Mouse (Mus musculus) mouse trophoblast stem cell (cell line): Measurements from ENCODE around the gene Ptpn13.

Experiments
- in situ Hi-C, 2 experiments: fragments of 300-500 bp; cut with MseI, MboI; formaldehyde crosslinking; loops; 2 replicates in 1 of 2; 3 replicates in 1 of 2; pipeline ENCODE4 v1.15.1; 2025

Ptpn13 gene

DNA sequence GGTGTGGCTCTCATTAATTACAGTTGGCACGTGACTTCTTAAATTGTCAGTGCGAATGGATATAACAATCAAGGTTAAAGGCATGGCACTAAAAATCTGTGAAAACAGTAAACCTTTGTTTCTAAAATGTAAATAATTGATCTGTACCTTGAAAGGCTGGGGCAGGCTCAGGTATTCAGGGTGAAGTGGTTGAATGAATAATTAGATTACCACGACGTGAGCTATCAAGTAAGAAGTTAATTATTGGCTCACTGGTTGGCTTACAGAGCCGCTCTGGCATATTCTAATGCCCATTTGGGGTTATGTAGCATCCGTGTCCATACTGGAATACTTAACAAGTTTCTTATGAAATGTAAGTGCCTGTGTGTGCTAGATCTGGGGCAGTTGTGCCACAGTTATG lies 92.6 kb downstream of the Ptpn13 start:
- in situ Hi-C loops = no loop called here

DNA sequence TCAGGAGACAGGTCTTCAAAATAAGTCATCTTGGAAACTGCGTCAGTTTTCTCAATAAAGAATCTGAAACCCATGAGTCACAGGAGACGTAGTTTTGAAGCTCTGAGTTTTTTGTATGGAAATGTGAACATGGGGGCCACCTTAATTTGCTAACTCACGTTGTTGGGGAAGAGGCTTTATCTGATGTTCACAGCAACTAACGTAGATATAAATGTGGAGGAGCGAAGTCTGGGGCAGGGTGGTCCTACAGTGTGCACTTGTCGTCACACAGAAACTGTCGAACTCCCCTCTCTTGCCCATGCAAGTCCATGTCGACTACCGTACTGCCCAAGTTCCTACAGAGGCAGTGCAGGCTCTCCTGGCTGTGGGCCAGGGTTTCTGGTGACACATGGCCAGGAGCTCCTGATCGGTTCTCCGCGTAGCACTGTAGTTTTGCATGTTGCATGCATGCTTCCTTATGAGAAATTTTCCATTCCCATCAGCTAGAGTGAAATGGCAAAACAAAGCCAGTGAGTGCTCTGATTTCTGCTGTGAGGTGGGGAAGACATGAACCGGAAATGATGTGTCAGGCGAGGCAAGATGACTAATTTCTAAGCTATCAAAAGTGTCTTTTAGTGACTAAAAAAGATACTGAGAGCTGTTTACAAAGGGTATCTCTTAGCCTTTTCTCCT lies 93.9 kb downstream of the Ptpn13 start:
- in situ Hi-C loops = no loop called here

DNA sequence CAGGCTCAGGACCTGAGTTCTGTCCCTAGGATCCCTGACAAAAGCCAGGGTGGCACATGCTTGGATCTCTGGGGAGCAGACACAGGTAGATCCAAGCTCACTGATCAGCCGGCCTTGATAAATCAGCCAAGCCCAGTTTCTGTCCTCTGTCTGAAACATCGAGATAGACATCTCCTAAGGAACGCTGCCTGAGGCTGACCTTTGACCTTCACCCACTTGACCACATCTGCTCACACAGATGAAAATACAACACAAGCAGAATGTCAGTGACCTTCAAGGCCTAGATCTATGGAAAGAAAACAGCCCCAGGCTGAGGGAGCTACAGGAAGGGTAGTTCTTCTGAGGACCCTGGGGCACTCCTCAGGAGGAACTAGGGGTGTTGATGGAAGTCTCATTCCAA lies 97.4 kb downstream of the Ptpn13 start:
- in situ Hi-C loops = no loop called here

DNA sequence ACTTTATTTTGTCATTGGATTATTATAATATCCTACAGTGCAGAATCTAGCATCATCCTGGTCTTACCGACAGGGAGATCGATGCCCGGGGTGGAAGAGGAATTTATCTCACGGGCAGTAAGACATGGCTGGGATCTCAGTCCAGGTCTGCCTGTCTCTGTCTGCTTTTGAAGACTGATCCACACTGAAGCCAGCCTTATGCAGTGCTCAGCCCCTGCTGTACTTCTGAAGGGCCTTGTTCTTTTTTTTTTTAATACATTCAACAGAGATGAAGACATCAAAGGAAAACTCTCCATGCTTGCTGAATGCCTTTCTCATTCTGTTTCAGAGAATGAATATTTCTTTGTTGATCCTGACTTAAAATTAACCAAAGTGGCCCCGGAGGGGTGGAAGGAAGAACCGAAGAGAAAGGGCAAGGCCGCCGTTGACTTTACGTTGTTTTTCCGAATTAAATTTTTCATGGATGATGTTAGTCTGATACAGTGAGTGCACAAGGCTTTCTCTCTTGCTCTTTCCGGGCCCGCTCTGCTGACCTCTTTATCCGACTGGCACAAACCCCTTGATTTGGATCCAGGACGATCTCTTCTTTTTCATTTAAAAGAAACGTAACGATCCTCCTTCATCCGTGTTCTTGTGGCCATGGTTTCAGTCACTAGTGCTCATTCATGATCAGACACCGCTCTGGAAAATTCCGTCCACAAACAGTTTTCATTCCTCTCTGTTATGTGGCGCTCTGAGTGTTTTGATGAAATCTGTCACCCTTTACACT lies 101.9 kb downstream of the Ptpn13 start:
- in situ Hi-C loops = no loop called here

DNA sequence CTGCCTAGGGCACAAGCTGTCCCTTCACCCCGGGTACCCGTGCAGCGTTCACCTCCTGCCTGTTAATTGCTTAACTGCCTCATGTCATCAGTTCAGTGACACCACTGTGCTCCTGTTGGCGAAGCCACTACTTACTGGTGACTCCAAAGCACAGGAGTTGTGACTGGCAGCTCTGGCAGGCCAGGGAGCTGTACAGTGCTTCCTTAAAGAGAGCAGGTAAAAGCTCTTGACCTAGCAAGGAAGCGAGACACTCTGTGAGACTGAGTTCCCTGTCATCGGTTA lies 102.4 kb downstream of the Ptpn13 start:
- in situ Hi-C loops = no loop called here

DNA sequence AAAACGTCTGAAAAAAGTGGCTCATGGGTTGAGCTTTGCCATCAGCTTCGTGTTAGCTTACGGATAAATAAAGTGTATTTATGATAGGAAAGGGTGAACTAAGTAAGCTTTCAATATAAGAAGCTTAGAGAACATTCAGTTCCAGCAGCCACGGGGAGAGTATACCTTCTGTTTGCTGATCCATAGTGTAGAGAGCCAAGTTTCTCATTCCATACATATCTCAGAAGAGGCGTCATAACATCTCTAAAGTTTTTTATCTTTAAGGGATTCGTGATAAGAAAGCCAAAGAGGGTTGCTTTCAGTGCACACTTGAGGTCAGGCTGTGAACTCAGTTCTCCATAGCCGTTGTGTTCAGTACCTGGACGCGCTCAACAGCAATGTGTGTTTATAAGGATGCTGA lies 105.2 kb downstream of the Ptpn13 start:
- in situ Hi-C loops = no loop called here

DNA sequence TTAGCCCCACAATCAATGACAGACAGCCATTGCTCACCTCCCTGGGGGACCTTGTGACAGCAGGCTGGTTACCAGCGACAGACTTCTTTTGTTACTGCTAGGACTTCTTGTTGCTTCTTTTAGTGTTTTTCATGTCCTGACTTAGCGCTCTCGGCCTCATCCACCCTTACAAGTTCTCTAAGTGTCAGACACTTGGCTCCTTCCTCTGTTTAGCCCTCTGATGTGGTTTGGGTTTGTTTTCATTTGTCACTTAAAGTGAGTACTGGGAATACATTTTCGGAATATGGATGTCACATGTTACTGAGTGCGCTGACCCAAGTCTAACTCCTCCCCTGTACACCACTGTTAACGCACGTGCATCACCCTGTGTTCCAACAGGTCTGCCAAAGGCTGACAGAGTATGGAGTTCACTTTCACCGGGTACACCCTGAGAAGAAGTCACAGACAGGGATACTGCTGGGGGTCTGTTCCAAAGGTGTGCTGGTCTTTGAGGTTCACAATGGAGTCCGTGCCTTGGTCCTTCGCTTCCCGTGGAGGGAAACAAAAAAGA lies 107.9 kb downstream of the Ptpn13 start:
- in situ Hi-C loops = no loop called here

DNA sequence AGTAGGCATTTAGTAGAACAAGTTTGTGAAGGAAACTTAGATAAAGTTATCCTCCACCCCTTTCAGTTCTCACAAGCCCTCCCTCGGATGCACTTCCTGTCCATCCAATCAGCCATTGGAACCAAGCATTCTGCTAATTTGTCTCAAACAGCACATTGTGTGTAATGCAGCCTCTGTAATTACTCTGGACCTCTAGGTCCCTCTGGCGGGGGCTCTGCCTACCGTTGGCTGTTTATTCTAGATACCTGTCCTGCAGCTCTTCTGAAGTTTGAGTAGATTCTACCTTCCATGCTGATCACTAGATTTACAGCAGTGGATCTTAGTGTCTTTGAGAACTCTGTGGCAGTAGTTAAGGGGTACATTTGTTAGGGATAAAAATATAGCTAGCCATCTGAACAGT lies 109.5 kb downstream of the Ptpn13 start:
- in situ Hi-C loops = no loop called here

DNA sequence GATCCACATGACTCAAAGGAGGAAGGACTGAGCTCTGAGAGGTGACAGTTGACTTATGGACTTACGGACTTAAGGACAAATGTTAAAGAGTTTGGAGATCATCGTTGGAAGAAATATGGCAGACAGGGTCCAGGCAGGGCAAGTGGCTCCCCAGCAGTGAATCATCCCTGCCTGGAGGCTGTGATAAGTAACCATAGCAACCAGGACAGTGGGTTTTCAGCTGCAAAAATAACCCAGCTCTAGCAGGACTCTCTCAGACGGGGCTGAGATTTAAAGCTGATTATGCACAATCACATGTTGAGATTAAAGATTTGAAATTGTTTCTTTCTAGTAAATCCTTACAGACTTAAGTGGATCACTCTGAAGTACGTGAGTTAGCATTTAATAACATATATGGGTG lies 112.4 kb downstream of the Ptpn13 start:
- in situ Hi-C loops = no loop called here

DNA sequence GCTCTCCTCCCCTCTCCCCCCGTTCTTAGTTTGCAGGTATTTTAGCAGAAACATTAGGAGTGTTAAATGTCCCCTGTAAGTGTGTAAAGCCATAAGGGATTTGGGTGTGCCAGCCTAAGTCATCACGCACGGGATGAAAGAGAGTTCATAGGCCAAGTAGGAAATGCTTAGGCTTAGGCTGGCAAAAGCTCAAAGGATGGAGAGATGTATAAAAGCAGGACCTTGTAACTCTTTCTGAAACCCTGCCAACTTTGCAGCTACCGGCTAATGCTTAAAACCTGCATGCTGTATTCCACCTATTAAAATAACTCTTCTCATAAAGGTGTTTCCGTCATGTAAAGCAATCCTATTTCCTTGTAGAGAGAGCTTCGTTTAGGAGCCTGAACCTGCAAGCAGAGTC lies 115.6 kb downstream of the Ptpn13 start:
- in situ Hi-C loops = no loop called here

DNA sequence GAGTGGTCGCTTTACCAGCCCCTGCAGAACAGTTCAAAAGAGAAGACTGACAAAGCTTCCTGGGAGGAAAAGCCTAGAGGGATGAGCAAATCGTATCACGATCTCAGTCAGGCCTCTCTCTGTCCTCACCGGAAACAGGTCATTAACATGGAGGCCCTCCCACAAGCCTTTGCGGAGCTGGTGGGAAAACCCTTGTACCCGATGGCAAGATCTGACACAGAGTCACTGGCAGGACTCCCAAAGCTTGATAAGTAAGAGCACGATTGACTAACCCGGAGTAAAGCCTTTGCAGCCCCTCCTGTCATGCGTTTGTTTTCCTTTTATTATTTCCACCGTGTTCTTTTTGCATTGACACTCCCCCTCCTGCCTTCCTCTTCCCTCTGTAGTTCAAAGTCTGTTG lies 116.1 kb downstream of the Ptpn13 start:
- in situ Hi-C loops = no loop called here

DNA sequence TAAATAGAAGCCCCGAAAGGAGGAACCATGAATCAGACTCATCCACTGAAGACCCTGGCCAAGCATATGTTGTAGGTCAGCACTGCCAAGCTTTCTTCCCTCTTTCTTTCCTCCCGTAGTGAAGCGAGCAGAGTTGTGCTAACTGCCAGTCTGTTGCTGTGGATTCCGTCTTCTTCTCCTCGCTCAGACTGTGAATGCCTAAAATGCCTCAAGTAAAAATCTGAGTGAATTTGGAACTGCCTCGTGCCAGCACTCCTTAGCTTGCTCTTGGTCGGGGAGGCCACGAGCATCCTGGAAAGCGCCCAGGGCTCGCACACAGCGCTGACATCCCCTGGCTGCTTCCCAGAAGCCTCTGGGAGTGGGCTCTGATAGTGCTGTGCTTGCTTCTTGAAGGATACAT lies 116.5 kb downstream of the Ptpn13 start:
- in situ Hi-C loops = no loop called here

DNA sequence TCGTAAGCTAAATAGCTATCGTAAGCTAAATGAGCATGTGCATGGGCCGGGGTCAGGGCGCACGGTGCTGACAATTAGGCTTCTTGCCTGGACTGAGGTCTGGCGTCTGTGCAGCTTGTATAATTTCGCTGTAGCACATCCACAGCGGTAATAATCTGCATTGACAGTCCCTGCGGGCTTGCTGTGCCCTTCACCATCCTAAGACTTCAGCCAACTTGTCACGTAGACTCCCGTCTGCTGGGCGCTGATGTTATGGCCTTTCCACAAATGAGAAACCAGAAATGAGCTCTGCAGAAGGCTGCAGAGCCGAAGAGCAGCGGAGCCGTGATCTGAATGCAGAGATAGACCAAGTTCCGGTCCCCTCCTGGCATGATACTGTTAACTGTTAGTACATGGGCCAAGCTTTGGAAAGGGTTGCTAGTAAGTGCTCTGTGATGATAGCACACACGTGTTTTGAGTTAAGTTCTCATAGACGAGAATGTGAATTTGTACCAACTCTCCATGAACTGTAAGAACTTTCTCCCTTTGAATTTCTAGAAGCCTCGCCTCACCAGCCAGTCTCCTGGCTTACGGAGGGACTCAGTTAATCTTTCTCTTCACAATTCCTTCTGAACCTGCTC lies 120.5 kb downstream of the Ptpn13 start:
- in situ Hi-C loops = no loop called here

DNA sequence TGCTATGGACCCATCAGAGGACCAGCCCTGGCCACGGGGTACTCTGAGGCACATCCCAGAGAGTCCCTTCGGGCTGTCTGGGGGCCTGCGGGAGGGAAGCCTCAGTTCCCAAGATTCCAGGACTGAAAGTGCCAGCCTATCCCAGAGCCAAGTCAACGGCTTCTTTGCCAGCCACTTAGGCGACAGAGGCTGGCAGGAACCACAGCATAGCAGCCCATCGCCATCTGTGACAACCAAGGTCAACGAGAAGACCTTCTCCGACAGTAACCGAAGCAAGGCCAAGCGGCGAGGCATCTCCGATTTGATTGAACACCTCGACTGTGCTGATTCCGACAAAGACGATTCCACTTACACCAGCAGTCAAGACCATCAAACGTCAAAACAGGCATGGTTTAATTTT lies 129.8 kb downstream of the Ptpn13 start:
- in situ Hi-C loops = no loop called here

DNA sequence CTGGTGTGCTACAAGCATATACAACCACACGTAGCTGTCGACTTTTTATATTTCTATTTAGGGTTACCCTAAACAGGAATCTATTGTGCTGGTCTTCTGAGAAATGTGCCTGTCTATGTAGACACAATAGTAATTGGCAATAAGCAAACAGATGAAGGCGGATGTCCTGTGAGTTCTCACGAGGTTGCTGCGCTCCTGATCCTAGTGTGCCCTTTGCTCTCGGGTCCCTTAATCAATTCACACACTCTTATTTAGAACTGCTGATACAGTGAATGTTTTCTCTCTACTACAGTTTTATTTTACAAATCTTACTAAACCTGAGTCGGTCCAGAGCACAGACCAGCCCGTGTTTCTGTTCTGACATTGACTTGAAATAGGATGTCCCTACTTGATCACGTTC lies 135.6 kb downstream of the Ptpn13 start:
- in situ Hi-C loops = no loop called here

DNA sequence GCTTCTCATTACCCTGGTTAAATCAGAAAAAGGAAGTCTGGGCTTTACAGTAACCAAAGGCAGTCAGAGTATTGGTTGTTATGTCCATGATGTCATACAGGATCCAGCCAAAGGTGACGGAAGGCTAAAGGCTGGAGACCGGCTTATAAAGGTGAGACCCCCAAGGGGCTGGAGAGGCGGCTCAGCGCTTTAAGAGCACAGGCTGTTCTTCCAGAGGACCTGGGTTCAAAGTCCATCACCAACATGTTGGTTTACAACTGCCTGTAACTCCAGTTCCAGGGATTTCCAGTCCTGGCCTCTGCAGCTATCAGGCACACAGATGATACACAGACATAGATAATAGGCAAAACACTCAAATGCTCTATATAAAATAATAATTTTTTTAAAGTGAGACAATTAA lies 143.0 kb downstream of the Ptpn13 start:
- in situ Hi-C loops = no loop called here

DNA sequence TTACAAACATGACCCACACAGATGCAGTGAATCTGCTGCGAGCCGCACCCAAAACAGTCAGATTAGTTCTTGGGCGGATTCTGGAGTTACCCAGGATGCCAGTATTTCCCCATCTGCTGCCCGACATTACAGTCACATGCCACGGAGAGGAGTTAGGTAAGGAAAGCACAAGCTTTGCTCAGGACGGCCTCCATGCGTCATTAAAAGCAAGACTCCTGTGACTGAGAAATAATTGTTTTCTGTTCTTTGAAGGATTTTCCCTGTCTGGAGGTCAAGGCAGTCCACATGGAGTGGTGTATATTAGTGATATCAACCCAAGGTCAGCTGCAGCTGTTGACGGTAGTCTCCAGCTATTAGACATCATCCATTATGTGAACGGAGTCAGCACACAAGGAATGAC lies 144.5 kb downstream of the Ptpn13 start:
- in situ Hi-C loops = no loop called here

DNA sequence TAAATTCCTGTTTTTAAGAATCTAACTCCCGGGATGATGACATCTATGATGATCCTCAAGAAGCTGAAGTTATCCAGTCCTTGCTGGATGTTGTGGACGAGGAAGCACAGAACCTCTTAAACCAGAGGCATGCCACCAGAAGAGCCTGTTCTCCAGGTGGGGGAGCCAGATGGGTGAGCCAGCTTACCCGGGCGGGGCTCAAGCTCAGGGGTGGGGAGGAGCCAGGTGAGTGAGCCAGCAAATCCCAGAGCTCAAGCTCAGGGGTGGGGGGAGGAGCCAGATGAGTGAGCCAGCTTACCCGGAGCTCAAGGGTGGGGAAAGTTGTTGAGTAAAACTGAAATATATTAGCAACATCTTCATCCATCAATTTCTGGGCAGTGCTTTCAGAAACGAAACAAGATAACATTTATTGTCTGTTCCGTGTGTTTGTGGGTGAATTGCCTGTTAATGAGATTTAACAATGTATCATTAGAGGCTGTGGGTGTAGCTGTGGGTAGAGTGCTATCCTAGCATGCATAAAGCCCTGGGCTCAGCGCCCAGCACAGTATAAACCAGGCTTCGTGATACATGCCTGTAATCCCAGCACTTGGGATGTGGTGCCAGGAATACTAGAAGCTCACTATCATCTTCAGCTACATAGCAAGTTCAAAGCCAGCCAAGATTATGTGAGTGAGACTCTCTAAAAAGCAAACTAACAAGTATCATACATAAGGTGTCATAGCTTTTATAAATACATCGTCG lies 154.9 kb downstream of the Ptpn13 start:
- in situ Hi-C loops = no loop called here

DNA sequence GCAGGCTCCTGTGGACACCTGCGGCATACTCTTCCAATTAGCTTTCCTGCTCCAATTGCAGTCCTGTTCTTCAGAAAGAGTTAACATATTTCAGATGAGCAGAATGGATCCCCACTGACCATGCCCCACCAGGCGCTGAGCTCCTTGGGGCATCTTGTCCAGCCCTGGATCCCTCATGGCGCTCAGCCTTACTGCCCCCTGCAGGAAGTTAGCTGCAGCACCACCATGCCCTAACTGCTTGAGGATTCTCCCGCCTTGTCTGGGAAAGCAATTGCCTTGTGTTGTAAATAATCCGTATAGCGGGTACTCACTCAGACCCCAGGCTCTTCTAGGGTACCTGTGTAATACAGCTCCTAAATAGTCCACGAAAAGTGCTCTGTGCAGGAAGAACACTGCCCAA lies 162.2 kb downstream of the Ptpn13 start:
- in situ Hi-C loops = no loop called here

DNA sequence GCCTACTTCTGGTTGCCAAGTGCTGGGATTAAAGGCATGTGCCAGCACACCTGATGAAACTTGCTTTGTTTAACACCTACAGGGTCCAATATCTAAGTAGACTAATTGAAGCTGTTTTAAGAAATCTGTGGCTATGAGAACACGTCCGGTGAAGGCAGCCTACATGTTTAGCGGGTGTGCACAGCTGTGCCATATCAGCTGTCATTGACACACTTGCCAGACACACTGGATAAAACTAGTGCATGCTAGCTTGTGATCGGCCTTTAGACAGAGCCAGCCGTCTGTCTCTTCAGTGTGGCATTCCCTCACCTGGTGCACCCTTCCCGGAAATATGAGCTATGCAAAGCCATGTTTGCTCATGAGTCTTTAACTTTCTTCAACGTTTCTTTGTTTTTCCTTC lies 166.9 kb downstream of the Ptpn13 start:
- in situ Hi-C loops = no loop called here

DNA sequence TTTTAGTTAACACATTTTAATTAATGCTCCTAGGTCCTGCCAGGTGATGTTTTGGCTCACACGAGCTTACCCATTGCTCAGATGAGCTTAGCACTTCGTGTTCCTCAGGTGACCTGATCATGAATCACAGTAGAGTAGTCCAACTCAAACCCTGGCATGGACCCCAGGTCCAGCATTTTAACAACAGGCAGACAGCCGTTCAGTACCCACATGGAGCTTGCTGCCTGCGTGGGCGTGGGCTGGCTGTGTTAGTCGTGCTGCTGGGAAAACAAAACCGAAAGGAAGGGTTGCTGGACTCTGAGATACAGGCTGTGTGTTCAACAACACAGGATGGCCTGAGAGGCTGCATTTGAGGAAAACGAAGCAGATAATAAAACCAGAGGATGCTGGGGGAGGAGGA lies 167.7 kb downstream of the Ptpn13 start:
- in situ Hi-C loops = no loop called here

DNA sequence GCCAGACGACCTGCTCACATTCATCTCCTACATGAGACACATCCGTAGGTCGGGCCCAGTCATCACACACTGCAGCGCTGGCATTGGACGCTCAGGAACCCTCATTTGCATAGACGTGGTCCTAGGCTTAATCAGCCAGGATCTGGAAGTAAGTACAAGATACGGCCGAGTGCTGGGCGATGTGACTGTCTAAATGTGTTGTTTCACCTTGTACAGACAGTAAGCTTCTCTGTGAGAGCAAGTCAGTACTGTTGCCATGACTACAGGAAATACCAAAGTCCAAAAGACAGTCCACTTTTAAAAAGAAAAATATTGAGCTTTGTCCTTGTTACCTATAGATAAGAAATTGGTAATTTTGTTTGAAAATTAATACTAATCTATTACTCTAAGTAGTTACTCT lies 168.6 kb downstream of the Ptpn13 start:
- in situ Hi-C loops = no loop called here
